Mouse (Mus musculus): ENCODE data around the gene Fbxw2.
"Not testable (repeated sequence)": the region's sequence is repeated elsewhere in the genome, so short reads cannot be mapped to it uniquely, and the experiment has no call there.

The Fbxw2 gene

DNA sequence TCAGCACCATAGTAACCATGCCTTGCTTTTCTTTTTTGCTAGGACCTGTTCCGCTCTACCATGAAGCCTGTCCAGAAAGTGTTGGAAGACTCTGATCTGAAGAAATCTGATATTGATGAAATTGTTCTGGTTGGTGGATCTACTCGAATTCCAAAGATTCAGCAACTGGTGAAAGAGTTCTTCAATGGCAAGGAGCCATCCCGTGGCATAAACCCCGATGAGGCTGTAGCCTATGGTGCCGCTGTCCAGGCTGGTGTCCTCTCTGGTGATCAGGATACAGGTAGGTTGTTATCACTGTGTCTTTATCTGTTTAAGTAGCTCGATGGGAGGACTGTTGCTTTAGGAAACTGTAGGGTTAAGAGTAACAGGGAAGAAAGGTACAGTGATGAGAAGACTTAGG is 51.6 kb downstream of the Fbxw2 start:
- in situ Hi-C loops (cut with MboI, MseI) = no loop called here

DNA sequence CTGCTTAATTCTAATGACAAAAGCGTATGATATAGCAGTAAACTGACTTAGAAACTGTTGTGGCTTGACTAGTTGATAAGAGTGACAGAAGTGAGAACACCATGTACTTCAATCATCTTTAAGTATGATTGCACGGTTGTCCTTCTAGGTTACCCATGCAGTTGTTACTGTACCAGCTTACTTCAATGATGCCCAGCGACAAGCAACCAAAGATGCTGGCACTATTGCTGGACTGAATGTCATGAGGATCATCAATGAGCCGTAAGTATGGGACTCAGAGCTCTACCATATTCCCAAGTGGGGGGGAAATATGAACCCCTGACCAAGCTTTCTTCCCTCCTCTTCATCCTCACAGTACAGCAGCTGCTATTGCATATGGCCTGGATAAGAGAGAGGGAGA is 52.4 kb downstream of the Fbxw2 start:
- in situ Hi-C loops (cut with MboI, MseI) = no loop called here

DNA sequence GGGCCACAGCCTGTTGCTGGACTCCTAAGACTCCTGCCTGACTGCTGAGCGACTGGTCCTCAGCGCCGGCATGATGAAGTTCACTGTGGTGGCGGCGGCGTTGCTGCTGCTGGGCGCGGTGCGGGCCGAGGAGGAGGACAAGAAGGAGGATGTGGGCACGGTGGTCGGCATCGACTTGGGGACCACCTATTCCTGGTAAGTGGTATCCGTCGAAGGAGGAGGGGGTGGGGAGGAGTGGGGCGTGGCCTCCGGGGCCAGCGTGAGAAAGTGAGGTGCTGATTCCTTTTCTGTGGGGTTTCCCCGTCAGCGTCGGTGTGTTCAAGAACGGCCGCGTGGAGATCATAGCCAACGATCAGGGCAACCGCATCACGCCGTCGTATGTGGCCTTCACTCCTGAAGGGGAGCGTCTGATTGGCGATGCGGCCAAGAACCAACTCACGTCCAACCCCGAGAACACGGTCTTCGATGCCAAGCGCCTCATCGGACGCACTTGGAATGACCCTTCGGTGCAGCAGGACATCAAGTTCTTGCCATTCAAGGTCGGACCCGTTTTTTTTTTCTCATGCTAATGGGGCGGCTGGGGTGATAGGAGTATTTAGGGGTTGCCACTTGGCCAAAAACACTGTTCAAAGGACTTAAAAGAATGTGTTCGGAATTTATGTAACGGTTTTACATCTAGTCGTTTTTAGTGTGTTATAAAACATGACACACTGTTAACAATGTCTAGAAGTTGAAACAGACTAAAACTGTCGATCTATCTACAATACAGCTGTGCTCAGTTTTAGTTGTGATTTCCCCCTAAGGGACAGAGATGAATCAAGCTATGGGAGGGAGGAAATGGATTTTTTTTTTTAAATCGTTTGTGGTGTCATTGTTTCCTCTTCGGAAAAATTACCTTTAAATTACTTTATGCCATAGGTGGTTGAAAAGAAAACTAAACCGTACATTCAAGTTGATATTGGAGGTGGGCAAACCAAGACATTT is 53.6 kb downstream of the Fbxw2 start:
- in situ Hi-C loops (cut with MboI, MseI) = no loop called here

DNA sequence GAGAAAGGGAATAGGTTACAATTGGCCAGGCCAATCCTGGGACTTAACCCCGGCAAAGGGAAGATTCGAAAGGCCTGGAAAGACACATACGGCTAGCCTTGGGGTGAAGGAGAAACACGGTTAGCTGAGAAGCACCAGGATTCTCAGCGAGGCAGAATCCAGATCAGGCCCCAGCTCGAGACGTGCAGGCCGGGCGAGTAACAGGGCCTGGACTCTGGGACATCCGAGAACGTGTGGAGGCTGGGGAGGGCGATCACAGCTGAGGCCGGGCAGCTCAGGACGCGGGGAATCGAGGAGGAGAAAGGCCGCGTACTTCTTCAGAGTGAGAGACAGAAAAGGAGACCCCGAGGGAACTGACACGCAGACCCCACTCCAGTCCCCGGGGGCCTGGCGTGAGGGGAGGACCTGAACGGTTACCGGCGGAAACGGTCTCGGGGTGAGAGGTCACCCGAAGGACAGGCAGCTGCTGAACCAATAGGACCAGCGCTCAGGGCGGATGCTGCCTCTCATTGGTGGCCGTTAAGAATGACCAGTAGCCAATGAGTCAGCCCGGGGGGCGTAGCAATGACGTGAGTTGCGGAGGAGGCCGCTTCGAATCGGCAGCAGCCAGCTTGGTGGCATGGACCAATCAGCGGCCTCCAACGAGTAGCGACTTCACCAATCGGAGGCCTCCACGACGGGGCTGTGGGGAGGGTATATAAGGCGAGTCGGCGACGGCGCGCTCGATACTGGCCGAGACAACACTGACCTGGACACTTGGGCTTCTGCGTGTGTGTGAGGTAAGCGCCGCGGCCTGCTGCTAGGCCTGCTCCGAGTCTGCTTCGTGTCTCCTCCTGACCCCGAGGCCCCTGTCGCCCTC is 54.5 kb downstream of the Fbxw2 start, which contains the start of gene Hspa5:
Gene Hspa5, plus strand, starts transcription at position 603 of the 859 bp plus-strand sequence.
- in situ Hi-C loops (cut with MboI, MseI) = no loop called here

DNA sequence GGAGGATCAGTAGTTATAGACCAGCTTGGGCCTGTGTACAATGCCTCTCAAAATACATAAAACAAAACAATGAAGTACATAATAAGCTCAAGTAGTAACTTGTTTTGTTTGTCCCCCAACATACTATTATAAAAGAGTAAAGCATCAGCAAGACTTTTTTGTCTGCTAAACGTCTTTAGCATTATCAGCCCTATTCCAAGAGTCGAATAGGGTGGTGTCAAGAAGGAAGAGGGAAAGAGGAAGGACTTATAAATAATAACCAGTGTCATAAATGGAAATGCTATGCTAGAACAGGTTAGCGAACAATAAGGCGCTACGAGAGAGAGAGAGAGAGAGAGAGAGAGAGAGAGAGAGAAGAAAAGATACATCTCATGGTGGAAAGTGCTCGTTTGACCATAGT is 55.2 kb downstream of the Fbxw2 start:
- in situ Hi-C loops (cut with MboI, MseI) = no loop called here

DNA sequence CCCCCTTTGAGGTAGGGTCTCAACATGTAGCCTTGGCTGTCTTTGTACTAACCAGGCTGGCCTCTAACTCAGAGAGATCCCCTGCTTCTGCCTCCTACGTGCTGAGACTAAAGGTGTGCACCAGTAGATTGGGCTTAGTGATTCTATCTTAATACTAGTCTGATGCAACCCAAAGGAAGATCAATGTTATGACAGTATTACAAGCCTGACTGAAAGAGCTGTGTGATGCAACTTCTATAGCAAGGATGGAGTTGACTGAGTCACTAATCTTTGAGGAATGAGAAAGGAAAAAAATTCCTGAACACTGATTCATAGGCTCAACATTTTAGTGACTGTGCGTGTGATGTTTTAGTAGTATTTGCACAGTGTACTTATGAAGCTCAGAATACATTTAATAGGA is 56.1 kb downstream of the Fbxw2 start:
- in situ Hi-C loops (cut with MboI, MseI) = no loop called here

DNA sequence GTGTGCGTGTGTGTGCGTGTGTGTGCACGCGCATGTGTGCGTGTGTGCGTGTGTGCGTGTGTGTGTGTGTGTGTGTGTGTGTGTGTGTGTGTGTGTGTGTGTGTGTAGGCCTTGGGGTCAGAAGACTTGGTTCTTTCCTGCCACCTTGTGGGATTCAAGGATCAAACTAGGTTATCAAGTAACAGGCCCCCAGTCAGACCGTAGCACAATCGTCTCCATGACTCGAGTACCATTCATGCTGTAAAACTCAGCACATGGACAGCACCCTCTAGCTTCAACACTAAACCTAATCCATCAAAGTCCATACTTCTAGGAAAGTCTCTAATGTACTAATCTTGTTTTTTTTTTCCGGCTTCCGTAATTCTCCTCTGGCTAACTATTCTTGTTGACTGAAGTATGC is 61.3 kb downstream of the Fbxw2 start:
- in situ Hi-C loops (cut with MboI, MseI) = no loop called here

DNA sequence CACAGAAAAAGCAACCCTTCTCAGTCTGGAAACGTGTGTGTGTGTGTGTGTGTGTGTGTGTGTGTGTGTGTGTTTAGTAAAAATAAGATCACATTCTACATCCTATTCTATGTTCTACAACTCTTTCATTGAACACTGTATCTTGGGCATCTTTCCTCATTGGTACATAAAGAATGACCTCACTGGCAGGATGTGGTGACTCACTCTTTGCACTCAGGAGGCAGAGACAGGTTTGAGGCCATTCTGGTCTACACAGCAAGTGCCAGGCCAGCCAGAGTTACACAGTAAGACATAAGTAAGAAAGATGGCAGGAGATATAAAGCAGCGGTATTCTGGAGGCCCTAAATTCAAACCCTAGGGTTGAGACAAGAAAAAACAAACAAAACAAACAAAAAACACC is 63.2 kb downstream of the Fbxw2 start:
- in situ Hi-C loops (cut with MboI, MseI) = no loop called here

DNA sequence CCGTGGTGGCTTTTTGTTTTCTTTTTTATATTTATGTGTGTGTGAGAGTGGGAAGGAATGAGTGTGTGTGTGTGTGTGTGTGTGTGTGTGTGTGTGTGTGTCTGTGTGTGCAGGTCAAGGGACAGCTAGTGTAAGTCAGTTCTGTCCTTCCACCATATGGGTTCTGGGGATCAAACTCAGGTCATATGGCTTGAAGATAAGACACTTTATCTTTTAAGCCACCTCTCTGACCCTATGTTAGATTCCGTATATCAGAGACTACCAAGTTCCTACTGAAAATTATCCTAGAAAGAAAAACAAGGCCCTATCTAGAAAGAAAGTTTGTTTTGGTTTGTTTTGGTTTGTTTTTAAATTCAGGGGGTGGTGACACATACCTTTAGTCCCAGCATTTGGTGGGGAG is 63.9 kb downstream of the Fbxw2 start:
- in situ Hi-C loops (cut with MboI, MseI) = no loop called here

DNA sequence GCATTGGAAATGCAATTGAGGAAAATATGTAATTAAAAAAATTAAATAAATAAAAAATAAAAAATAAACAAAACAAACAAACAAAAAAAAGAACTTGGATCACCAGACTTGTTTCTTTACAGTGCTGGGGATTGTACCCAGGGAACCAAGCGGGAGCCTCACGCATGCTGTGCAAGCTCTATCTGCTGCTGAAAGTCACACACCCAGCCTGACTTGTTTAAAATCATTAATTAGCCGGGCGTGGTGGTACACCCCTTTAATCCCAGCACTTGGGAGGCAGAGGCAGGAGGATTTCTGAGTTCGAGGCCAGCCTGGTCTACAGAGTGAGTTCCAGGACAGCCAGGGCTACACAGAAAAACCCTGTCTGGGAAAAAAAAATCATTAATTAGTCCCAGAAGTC is 64.8 kb downstream of the Fbxw2 start:
- in situ Hi-C loops (cut with MboI, MseI) = not testable (repeated sequence)

DNA sequence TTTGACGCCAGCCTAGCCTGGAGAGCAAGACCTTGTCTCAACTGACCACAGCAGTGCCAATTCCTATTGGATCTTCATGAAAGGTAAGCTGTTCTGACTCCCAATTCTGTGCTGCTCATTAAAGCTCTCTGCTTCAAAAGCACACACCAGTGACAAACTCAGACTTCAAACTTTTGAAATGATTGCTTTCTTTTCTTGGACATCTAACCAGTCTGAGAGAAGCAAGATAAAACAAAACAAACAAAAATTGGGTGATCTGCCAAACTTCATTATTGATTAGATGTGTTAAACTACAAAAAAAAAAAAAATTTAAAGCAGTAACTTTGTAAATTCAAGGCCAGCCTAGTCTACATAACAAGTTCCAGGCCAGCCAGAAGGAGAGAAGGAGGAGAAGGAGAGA is 68.8 kb downstream of the Fbxw2 start:
- in situ Hi-C loops (cut with MboI, MseI) = no loop called here

DNA sequence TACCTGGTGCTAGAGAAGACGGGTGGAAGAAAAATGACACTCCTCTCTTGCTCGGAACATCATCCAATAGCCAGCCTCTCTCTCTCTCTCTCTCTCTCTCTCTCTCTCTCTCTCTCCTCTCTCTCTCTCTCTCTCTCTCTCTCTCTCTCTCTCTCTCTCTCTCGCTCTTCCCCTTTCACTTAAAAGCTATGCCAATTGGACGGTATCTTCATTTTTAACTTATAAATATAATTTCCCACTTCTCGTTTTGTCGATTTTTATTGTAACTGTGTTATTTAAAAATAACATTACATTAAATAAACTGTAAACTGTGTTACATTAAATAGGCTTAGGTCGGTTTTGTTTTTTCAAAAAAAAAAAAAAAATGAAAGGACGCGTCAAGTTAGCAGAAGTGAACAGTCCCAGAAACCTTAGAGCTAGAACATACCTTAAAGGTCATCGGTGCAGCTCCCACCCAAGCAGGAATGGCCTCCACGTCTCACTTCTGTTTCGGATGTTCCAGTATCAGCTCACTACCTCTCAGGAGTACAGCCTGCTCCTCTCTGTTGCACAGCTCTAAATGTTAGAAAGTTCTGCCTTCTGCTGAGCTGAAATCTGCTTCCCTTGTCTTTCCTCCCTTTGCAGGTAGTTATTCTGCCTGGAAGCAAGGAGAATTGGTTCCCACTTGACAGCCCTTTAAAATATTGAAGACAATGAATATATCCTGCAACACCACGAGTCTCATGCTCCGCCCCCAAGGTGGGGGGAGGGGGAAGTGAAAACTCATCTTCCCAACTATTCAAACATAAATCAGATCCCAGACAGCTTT is 71.4 kb downstream of the Fbxw2 start, which contains the start of gene Gapvd1:
Gene Gapvd1, minus strand, starts transcription at position 682 of the 808 bp plus-strand sequence.
- in situ Hi-C loops (cut with MboI, MseI) = no loop called here

Measured in T-helper 2 cell (primary cell).